Mouse (Mus musculus) CD4-positive helper T cell, adult 2 months (primary cell): Measurements from ENCODE around the gene Fnbp1l.

Experiments
- DNase-seq: peaks from one replicate; pipeline ENCODE4 v3.0.0-alpha.2; 2012; ENCODE audit warnings: low read depth, missing footprints, low spot score

The Fnbp1l gene

GRCm38 (mm10) chr3:122618991-122619930, at the start of gene Fnbp1l:
Fnbp1l (minus strand) TSS chr3:122619715.
- DNase-seq = peak; percentile 43

- no peak for DNase-seq
Measured at GRCm38 (mm10) chr3:122660795-122661194, 41.3 kb upstream of the Fnbp1l start.

- DNase-seq = no peak
Measured at GRCm38 (mm10) chr3:122659261-122659917, 39.9 kb upstream of the Fnbp1l start.

GRCm38 (mm10) chr3:122647195-122647837, 27.8 kb upstream of the Fnbp1l start:
- no peak for DNase-seq

GRCm38 (mm10) chr3:122640286-122640685, 20.8 kb upstream of the Fnbp1l start:
- no peak for DNase-seq

GRCm38 (mm10) chr3:122639197-122639475, 19.6 kb upstream of the Fnbp1l start:
- no peak for DNase-seq

GRCm38 (mm10) chr3:122638329-122639196, 19.0 kb upstream of the Fnbp1l start:
- peak; percentile 91 for DNase-seq

GRCm38 (mm10) chr3:122637280-122637679, 17.8 kb upstream of the Fnbp1l start:
- DNase-seq = no peak

GRCm38 (mm10) chr3:122635246-122635645, 15.7 kb upstream of the Fnbp1l start:
- no peak for DNase-seq

GRCm38 (mm10) chr3:122629580-122629979, 10.1 kb upstream of the Fnbp1l start:
- peak; percentile 25 for DNase-seq

GRCm38 (mm10) chr3:122628956-122629355, 9.4 kb upstream of the Fnbp1l start:
- no peak for DNase-seq

GRCm38 (mm10) chr3:122628546-122628945, 9.0 kb upstream of the Fnbp1l start:
- DNase-seq = no peak

GRCm38 (mm10) chr3:122627846-122628245, 8.3 kb upstream of the Fnbp1l start:
- no peak for DNase-seq

GRCm38 (mm10) chr3:122624591-122624990, 5.1 kb upstream of the Fnbp1l start:
- DNase-seq = no peak

GRCm38 (mm10) chr3:122620285-122620931, 893 bp upstream of the Fnbp1l start:
- DNase-seq = peak; percentile 30

GRCm38 (mm10) chr3:122619931-122620284, 393 bp upstream of the Fnbp1l start:
- peak; percentile 15 for DNase-seq

- DNase-seq = no peak
Measured at GRCm38 (mm10) chr3:122618402-122618801, 1.1 kb downstream of the Fnbp1l start.

GRCm38 (mm10) chr3:122617613-122618340, 1.7 kb downstream of the Fnbp1l start:
- DNase-seq = no peak

GRCm38 (mm10) chr3:122612537-122612936, 7.0 kb downstream of the Fnbp1l start:
- no peak for DNase-seq

- no peak for DNase-seq
Measured at GRCm38 (mm10) chr3:122611761-122612160, 7.8 kb downstream of the Fnbp1l start.
